Mouse (Mus musculus): ENCODE results near the gene Sytl5. TPM values are rescaled to one million over a fixed set of nuclear protein-coding genes. Genes with fewer than 3 reads are reported as not detected.

Gene Sytl5
- total RNA-seq (2015), result not detected in 2 replicates
- 0.18 TPM in 1 of 2 replicates, not detected in the other for total RNA-seq (2017)

- ATAC-seq (ENCODE audit: poor library complexity, severe bottlenecking), result no peak
Measured at GRCm38 (mm10) chrX:9885322-9885721, at the start of gene Sytl5. Gene Sytl5, plus strand, starts transcription at chrX:9885622.

- ATAC-seq (ENCODE audit: poor library complexity, severe bottlenecking), result no peak
Measured at GRCm38 (mm10) chrX:9846628-9847027, 38.8 kb upstream of the Sytl5 start, which contains the start of gene Hypm. Gene Hypm, plus strand, starts transcription at chrX:9846928.

- no peak for ATAC-seq (ENCODE audit: poor library complexity, severe bottlenecking)
Measured at GRCm38 (mm10) chrX:9849403-9849802, 36.0 kb upstream of the Sytl5 start, which contains the start of gene H2al3. Gene H2al3, plus strand, starts transcription at chrX:9849703.

- no peak for ATAC-seq (ENCODE audit: poor library complexity, severe bottlenecking)
Measured at GRCm38 (mm10) chrX:9861859-9862258, 23.6 kb upstream of the Sytl5 start.

GRCm38 (mm10) chrX:9875519-9875918 is 9.9 kb upstream of the Sytl5 start:
- no peak for ATAC-seq (ENCODE audit: poor library complexity, severe bottlenecking)

- no peak for ATAC-seq (ENCODE audit: poor library complexity, severe bottlenecking)
Measured at GRCm38 (mm10) chrX:9909572-9909971, 24.1 kb downstream of the Sytl5 start.

- ATAC-seq (ENCODE audit: poor library complexity, severe bottlenecking), result no peak
Measured at GRCm38 (mm10) chrX:9933839-9934238, 48.4 kb downstream of the Sytl5 start.

- ATAC-seq (ENCODE audit: poor library complexity, severe bottlenecking), result no peak
Measured at GRCm38 (mm10) chrX:9984094-9984669, 98.8 kb downstream of the Sytl5 start.

GRCm38 (mm10) chrX:10000718-10001117 is 115.3 kb downstream of the Sytl5 start:
- no peak for ATAC-seq (ENCODE audit: poor library complexity, severe bottlenecking)

- ATAC-seq (ENCODE audit: poor library complexity, severe bottlenecking), result no peak
Measured at GRCm38 (mm10) chrX:10005946-10006345, 120.5 kb downstream of the Sytl5 start.

- ATAC-seq (ENCODE audit: poor library complexity, severe bottlenecking), result no peak
Measured at GRCm38 (mm10) chrX:10007675-10008270, 122.4 kb downstream of the Sytl5 start.

- ATAC-seq (ENCODE audit: poor library complexity, severe bottlenecking), result no peak
Measured at GRCm38 (mm10) chrX:10010202-10010601, 124.8 kb downstream of the Sytl5 start.

GRCm38 (mm10) chrX:10034666-10035065 is 149.2 kb downstream of the Sytl5 start:
- no peak for ATAC-seq (ENCODE audit: poor library complexity, severe bottlenecking)

Other genes with a start within 250 kb of the Sytl5 start
- 36.8 and 37.1 TPM in 2 replicates for gene Dynlt3, start 222.6 kb upstream of the Sytl5 start, total RNA-seq (2015)
- 44.3 and 47.9 TPM in 2 replicates for gene Dynlt3, start 222.6 kb upstream of the Sytl5 start, total RNA-seq (2017)
- not detected in 2 replicates for gene Hypm, start 38.7 kb upstream of the Sytl5 start, total RNA-seq (2015)
- not detected in 2 replicates for gene Hypm, start 38.7 kb upstream of the Sytl5 start, total RNA-seq (2017)
- gene H2al3, start 35.9 kb upstream of the Sytl5 start, total RNA-seq (2015), result not detected in 2 replicates
- gene H2al3, start 35.9 kb upstream of the Sytl5 start, total RNA-seq (2017), result not detected in 2 replicates
- gene Srpx, start 232.1 kb downstream of the Sytl5 start, total RNA-seq (2015), result 0.23 TPM in 1 of 2 replicates, not detected in the other
- 0.15 and 0.37 TPM in 2 replicates for gene Srpx, start 232.1 kb downstream of the Sytl5 start, total RNA-seq (2017)